Mouse (Mus musculus) thymus, postnatal 36 days (tissue): ENCODE data around the gene Gpr162.
A peak's percentile ranks its signal among the peaks of the same experiment; 100 is the strongest.
"Not testable (repeated sequence)": the region's sequence is repeated elsewhere in the genome, so short reads cannot be mapped to it uniquely, and the experiment has no call there.

Experiments used
- DNase-seq, 2 experiments: peaks; one replicate each; pipeline ENCODE4 v3.0.0; 2022; ENCODE audit warnings: mixed read lengths in 2 of 2

Gene Gpr162

DNA sequence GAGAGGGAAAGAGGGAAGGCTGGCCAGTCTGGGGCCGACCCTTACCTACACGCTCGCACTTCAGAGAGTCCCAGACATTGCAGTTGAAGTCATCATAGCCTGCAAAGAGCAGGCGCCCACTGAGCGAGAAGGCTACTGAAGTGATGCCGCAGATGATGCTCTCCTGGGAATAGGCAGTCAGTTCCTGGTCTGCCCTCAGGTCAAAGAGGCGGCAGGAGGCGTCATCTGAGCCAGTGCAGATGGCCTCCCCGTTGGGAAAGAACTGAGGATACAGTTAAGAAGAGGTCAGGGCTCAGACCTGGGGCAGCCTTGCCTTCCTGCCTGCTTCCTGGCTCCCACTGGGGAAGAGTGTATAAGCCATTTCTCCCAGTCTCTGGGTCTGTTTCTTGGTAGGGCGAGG lies 28.3 kb downstream of the Gpr162 start:
- no peak for DNase-seq

- no peak for DNase-seq
Measured at GRCm38 (mm10) chr6:124834512-124835081, 29.2 kb downstream of the Gpr162 start.

- DNase-seq = no peak
Measured at GRCm38 (mm10) chr6:124831649-124832048, 32.1 kb downstream of the Gpr162 start.

DNA sequence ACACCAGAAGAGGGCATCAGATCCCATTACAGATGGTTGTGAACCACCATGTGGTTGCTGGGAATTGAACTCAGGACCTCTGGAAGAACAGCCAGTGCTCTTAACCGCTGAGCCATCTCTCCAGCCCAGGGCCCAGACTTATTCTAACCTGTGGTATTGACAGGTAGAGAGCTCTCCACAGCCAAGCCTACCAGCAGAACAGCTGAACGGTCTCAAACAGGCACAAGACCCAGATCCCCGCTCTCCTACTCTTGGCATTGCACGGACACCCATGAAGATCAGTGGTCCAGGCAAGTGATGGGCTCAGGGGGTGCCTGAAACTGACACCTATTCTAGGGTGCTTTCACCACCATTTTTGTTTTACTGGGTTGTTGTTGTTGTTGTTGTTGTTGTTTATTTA lies 32.6 kb downstream of the Gpr162 start:
- not testable (repeated sequence) for DNase-seq

DNA sequence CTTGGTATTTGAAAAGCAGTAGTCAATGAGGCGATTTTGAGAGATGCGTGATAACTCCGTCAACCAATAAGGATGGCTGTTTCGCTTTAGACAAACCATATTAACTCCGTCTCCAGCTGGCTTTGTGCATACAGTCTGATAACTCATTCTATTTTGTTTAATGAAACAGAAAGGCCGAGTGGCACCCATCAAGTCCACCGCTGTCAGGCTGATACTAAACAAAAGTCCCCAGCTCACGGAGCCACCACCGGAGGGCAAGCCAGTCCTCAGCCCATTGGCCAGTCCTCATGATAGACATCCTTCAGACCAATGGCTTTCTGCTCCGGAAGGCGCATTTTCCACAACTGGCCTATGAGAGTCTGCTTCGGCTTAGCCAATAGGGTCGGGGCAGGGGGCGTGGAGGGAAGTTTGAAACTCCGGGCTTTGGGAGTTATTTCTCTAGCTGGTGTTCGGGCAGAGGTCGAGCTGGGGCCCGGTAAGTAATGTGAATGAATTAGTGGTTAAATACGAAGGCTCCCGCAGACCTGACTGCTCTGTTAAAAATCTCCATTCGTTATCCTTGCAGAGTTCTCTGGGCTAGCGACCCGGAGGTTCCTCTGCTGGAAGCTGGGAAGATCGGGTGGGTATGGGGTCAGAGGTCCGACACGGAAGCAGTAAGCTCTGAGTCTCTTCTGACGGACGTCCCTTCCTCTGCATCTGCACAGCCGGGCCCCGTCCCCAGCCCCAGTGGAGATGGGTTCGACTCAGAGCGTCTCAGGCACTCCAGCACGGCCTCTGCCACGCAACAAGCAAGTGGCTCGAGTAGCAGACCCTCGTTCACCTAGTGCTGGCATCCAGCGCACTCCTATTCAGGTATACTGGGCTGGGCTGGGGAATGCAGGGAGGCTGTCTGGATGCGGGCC lies 33.7 kb downstream of the Gpr162 start:
- DNase-seq = peak; percentile 87 to 93

DNA sequence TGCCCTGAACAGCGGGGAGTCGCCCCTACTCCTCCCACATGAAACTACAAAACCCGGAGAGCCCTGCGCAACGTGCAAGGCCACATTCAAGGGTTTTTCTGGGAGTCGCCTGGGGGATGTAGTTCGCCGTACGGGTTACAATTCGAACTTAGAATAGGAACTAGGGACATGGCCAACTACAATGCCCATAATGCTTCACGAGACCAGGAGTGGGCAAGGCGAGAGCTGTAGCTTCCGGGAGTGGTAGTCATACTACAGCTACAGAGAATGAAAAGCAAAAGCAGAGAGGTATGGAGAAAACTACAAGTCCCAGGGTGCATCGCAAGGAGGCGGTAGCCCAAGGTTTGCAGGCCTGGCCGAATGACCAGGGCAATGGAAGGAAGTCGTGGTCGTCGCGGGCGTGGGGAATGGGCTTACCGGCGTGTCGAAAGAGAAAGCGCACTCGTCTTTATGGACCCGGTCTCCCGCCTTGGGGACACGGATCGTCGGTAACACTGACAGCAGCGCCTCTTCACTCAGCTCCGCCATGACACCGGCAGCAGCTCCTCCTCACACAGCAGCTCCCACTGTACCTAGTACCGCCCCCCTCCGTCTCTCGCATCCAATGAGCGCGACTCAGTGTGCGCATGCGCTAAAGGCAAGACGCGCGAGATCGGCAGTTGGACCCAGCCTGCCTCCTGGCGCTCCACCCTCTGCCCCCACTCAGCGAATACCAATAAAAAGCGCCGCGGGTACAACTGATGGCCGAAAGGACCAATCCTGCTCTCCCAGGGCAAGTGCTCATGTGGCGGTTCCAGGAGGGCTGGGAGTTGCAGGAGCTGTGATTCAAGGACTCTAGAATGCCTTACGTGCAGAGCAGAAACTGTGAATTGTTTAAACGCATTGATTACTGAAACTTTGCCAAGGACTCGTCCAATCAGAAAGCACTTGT lies 34.6 kb downstream of the Gpr162 start, which contains the start of the genes Usp5 and Cdca3:
Gene Usp5 (minus strand): TSS at position 617 of the 931 bp plus-strand sequence.
Gene Cdca3 (plus strand): TSS at position 680 of the 931 bp plus-strand sequence.
- DNase-seq = peak; percentile 97 to 99

GRCm38 (mm10) chr6:124828101-124828592 lies 35.6 kb downstream of the Gpr162 start:
- peak; percentile 21 to 60 for DNase-seq

- DNase-seq = no peak
Measured at GRCm38 (mm10) chr6:124822049-124822448, 41.7 kb downstream of the Gpr162 start.

DNA sequence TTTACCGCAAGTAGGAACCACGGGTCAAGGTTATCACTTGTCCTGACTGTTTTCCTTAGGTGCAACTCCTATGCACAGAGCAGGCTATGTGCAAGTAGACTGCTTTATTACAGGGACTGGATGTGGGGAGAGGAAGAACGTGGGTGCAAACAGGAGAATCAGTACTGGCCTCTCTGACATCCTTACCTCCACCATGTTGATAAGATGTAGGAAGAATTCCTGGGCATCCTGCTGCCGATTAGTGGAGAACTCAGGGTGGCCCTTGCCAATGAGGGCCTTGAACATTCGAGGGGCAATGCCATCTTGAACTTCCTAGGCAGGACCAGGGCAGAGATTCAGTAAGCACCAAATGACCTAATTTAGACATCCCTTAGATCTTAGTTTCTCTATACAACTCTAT lies 42.9 kb downstream of the Gpr162 start:
- no peak for DNase-seq

- DNase-seq = no peak
Measured at GRCm38 (mm10) chr6:124817971-124818370, 45.8 kb downstream of the Gpr162 start.

- no peak for DNase-seq
Measured at GRCm38 (mm10) chr6:124817563-124817962, 46.2 kb downstream of the Gpr162 start.

DNA sequence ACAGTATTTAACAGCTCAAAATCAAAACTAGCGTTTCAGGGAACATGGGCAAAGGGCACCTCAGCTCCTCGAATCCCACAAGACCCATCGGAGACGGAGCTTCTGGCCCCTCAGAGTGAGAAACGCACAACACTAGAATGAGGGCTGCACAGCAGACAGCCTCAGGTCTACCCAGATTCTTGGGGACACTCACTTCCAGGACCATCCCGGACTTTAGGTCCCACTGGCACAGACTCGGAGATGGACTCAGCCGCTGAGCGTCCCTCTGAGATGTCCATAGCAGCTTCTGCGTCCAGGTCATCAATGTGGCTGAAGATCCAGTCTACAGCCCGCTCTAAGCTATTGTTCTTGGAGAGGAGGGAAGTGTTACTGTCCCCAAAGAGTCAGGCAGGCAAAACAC lies 46.7 kb downstream of the Gpr162 start:
- no peak for DNase-seq

DNA sequence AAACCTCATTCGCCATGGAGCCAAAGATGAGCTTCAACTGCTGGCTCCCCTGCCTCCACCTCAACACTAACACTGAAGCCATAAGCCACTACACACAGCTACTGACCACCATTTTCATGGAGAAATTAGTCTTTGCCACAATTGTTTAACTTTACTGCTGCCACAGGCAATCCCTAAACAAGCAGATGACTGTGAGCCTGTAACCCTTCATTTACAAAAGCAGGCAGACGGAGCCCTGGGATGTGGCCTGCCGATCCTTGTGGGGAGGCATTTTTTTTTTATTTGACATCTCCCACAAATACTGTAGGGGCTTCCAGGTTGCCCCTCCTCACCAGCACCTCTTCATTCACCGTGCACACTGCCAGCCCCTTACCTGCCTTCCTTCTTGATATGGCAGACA lies 47.2 kb downstream of the Gpr162 start:
- DNase-seq = no peak

DNA sequence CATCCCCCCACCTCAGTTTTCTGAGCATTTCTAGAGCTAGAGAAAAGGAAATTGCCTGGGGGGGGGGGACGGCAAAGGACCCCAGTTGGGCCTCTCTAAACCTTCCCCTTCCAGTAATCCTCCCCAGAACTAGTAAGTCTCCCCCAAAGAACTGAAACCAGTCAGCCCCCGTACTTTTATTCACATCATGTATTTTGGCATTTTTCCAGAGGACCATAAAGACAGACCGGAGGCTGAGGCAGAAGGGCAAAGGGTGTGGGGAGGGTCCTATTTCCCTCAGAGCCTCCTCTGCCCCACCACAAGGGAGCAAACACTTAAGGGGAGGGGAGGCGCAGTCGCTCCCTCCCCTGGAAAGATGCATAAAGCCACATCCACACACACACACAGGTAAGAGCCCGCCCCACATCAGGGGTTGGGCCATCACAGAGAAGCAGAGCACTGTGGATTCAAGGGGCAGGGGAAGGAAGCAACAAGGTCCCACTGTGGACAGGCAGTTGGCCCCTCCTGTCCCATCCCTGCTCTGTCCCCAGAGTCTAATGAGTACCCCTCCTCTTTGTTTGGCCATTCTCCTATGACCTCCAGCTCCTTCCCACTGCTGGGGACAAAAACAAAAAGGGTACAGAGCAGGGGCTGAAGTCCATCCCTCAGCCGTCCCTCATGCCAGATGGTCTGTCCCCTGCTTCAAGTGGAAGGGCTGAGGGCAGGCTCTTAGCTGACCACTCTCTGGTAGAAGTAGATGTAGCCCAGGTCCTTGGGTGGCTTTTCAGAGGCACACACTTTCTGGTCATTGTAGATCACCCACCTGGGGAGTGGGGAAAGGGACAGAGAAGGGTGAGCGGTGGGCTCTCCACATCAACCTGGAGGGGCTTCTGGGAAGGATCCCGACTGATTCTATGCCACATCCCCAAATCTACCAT lies 48.7 kb downstream of the Gpr162 start:
- DNase-seq = no peak

DNA sequence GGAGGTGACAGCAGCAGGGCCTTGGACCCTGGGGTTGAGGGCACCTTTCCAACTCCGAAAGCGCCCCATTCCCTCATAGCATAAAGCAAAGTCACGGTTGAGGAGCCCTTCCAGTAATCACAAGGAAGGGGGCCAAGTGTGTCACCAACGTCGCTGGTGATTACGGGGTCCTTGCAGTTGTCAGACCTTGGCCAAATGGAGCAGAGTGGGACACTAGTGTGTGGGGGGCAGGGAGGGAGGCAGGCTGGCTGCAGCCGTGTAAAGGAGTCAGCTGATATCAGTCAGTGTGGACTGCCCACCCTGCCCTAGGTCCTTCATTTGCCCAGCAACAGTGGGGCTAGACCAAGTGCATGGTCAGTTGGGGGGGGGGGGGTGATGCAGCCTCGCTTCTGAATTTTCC lies 49.3 kb downstream of the Gpr162 start:
- DNase-seq = no peak

GRCm38 (mm10) chr6:124813933-124814332 lies 49.9 kb downstream of the Gpr162 start, which contains the start of gene Tpi1:
Gene Tpi1 (minus strand): TSS chr6:124814296.
- peak; percentile 81 to 82 for DNase-seq

GRCm38 (mm10) chr6:124813496-124813895 lies 50.3 kb downstream of the Gpr162 start:
- peak; percentile 67 to 78 for DNase-seq

DNA sequence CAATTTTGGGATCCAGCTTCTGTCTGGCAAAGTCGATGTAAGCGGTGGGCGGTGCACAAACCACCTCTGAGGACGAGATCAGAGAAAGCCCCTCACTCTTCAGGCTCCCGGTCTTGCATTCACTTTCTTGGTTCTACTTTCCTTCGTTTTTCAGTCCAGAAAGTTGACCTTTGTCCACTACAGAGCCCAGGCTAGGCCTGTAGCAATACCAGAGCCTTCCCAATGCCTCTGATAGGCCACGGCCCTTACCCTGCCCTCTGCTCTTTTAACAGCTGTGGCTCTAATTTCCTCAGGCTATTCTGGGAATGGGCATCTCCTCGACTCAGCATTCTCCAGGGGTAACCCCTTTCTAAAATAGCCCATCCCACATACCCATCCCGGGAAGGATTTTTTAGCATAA lies 50.9 kb downstream of the Gpr162 start:
- DNase-seq = no peak

GRCm38 (mm10) chr6:124811701-124812560 lies 51.9 kb downstream of the Gpr162 start:
- DNase-seq = no peak

- no peak for DNase-seq
Measured at GRCm38 (mm10) chr6:124811403-124811665, 52.4 kb downstream of the Gpr162 start.
